Mouse (Mus musculus): Measurements from ENCODE around the gene Rapgef4. TPM values are rescaled to one million over a fixed set of nuclear protein-coding genes. Genes with fewer than 3 reads are reported as not detected.

The Rapgef4 gene
- polyA plus RNA-seq, 1 experiment: 0.08 TPM

- no peak overlapping the region for H3ac ChIP-seq (ENCODE audit: control insufficient read depth, insufficient read length, low read depth)
- no peak overlapping the region for H3K4me3 ChIP-seq (ENCODE audit: insufficient read depth, poor library complexity, severe bottlenecking)
- no peaks in the 10 kb centered on the region for H3K79me2 ChIP-seq (ENCODE audit: control insufficient read depth, insufficient read depth)
- no peaks in the 10 kb centered on the region for H3K79me3 ChIP-seq (ENCODE audit: low read depth)
- TF ChIP-seq CTCF (IDR thresholded peaks at IDR 0.05; ENCODE audit: control insufficient read depth, insufficient read depth, insufficient read length): no peak
- no peak for TF ChIP-seq USF1 (IDR thresholded peaks at IDR 0.05; ENCODE audit: low read depth)
- TF ChIP-seq MYOG (IDR thresholded peaks at IDR 0.05; ENCODE audit: control insufficient read depth, extremely low read depth, insufficient read length): no peak
- no peak for TF ChIP-seq CEBPB (IDR thresholded peaks at IDR 0.05; ENCODE audit: low read depth)
- no peak for TF ChIP-seq FOSL1 (IDR thresholded peaks at IDR 0.05; ENCODE audit: insufficient read depth, low read length, poor library complexity, severe bottlenecking)
- H3K27me3 ChIP-seq (ENCODE audit: control insufficient read depth, insufficient read depth, insufficient read length): no peaks in the 10 kb centered on the region
- H3K36me3 ChIP-seq (ENCODE audit: control insufficient read depth, insufficient read depth): no peaks in the 10 kb centered on the region
These were observed 98.1 kb downstream of the Rapgef4 start for GRCm38 (mm10) chr2:72079110-72079509.

- no peaks in the 10 kb centered on the region for H3K36me3 ChIP-seq (ENCODE audit: control insufficient read depth, insufficient read depth)
- no peak overlapping the region for H3ac ChIP-seq (ENCODE audit: control insufficient read depth, insufficient read length, low read depth)
- no peak for TF ChIP-seq FOSL1 (IDR thresholded peaks at IDR 0.05; ENCODE audit: insufficient read depth, low read length, poor library complexity, severe bottlenecking)
- TF ChIP-seq MYOG (IDR thresholded peaks at IDR 0.05; ENCODE audit: control insufficient read depth, extremely low read depth, insufficient read length): no peak
- TF ChIP-seq CEBPB (IDR thresholded peaks at IDR 0.05; ENCODE audit: low read depth): no peak
- no peak for TF ChIP-seq USF1 (IDR thresholded peaks at IDR 0.05; ENCODE audit: low read depth)
- TF ChIP-seq MYOD1 (IDR thresholded peaks at IDR 0.05; ENCODE audit: control insufficient read depth, insufficient read length, low read depth): no peak
- no peak for TF ChIP-seq MAX (IDR thresholded peaks at IDR 0.05)
- TF ChIP-seq CTCF (IDR thresholded peaks at IDR 0.05; ENCODE audit: control insufficient read depth, insufficient read depth, insufficient read length): no peak
- no peaks in the 10 kb centered on the region for H3K79me2 ChIP-seq (ENCODE audit: control insufficient read depth, insufficient read depth)
- no peak overlapping the region for H3K4me3 ChIP-seq (ENCODE audit: insufficient read depth, poor library complexity, severe bottlenecking)
- H3K79me3 ChIP-seq (ENCODE audit: low read depth): no peaks in the 10 kb centered on the region
- no peaks in the 10 kb centered on the region for H3K27me3 ChIP-seq (ENCODE audit: control insufficient read depth, insufficient read depth, insufficient read length)
These were observed 101.8 kb downstream of the Rapgef4 start for GRCm38 (mm10) chr2:72082846-72083245.

GRCm38 (mm10) chr2:72088886-72089285 is 107.8 kb downstream of the Rapgef4 start:
- Histone ChIP-seq H3K27me3 (ENCODE audit: control insufficient read depth, insufficient read depth, insufficient read length) (no peaks in the 10 kb centered on the region), H3ac (ENCODE audit: control insufficient read depth, insufficient read length, low read depth) (no peak overlapping the region), H3K36me3 (ENCODE audit: control insufficient read depth, insufficient read depth) (no peaks in the 10 kb centered on the region), H3K79me2 (ENCODE audit: control insufficient read depth, insufficient read depth) (no peaks in the 10 kb centered on the region), H3K79me3 (ENCODE audit: low read depth) (no peaks in the 10 kb centered on the region), H3K4me3 (ENCODE audit: insufficient read depth, poor library complexity, severe bottlenecking) (no peak overlapping the region)
- TF ChIP-seq FOSL1 (IDR thresholded peaks at IDR 0.05; ENCODE audit: insufficient read depth, low read length, poor library complexity, severe bottlenecking): no peak
- no peak for TF ChIP-seq MYOD1 (IDR thresholded peaks at IDR 0.05; ENCODE audit: control insufficient read depth, insufficient read length, low read depth)
- no peak for TF ChIP-seq CTCF (IDR thresholded peaks at IDR 0.05; ENCODE audit: control insufficient read depth, insufficient read depth, insufficient read length)

GRCm38 (mm10) chr2:72090061-72090460 is 109.0 kb downstream of the Rapgef4 start:
- Histone ChIP-seq H3ac (ENCODE audit: control insufficient read depth, insufficient read length, low read depth) (no peak overlapping the region), H3K79me3 (ENCODE audit: low read depth) (no peaks in the 10 kb centered on the region), H3K4me3 (ENCODE audit: insufficient read depth, poor library complexity, severe bottlenecking) (no peak overlapping the region), H3K36me3 (ENCODE audit: control insufficient read depth, insufficient read depth) (no peaks in the 10 kb centered on the region), H3K79me2 (ENCODE audit: control insufficient read depth, insufficient read depth) (no peaks in the 10 kb centered on the region), H3K27me3 (ENCODE audit: control insufficient read depth, insufficient read depth, insufficient read length) (no peaks in the 10 kb centered on the region)
- no peak for TF ChIP-seq FOSL1 (IDR thresholded peaks at IDR 0.05; ENCODE audit: insufficient read depth, low read length, poor library complexity, severe bottlenecking)
- no peak for TF ChIP-seq USF1 (IDR thresholded peaks at IDR 0.05; ENCODE audit: low read depth)
- TF ChIP-seq MYOD1 (IDR thresholded peaks at IDR 0.05; ENCODE audit: control insufficient read depth, insufficient read length, low read depth): no peak
- TF ChIP-seq CEBPB (IDR thresholded peaks at IDR 0.05; ENCODE audit: low read depth): no peak
- TF ChIP-seq MYOG (IDR thresholded peaks at IDR 0.05; ENCODE audit: control insufficient read depth, extremely low read depth, insufficient read length): no peak
- TF ChIP-seq CTCF (IDR thresholded peaks at IDR 0.05; ENCODE audit: control insufficient read depth, insufficient read depth, insufficient read length): no peak
- no peak for TF ChIP-seq MAX (IDR thresholded peaks at IDR 0.05)

- Histone ChIP-seq H3K27me3 (ENCODE audit: control insufficient read depth, insufficient read depth, insufficient read length) (no peaks in the 10 kb centered on the region), H3K79me3 (ENCODE audit: low read depth) (no peaks in the 10 kb centered on the region), H3ac (ENCODE audit: control insufficient read depth, insufficient read length, low read depth) (no peak overlapping the region), H3K4me3 (ENCODE audit: insufficient read depth, poor library complexity, severe bottlenecking) (no peak overlapping the region), H3K36me3 (ENCODE audit: control insufficient read depth, insufficient read depth) (no peaks in the 10 kb centered on the region), H3K79me2 (ENCODE audit: control insufficient read depth, insufficient read depth) (no peaks in the 10 kb centered on the region)
- TF ChIP-seq CTCF (IDR thresholded peaks at IDR 0.05; ENCODE audit: control insufficient read depth, insufficient read depth, insufficient read length) (no peak), MYOD1 (IDR thresholded peaks at IDR 0.05; ENCODE audit: control insufficient read depth, insufficient read length, low read depth) (no peak), FOSL1 (IDR thresholded peaks at IDR 0.05; ENCODE audit: insufficient read depth, low read length, poor library complexity, severe bottlenecking) (no peak), MAX (IDR thresholded peaks at IDR 0.05) (no peak), USF1 (IDR thresholded peaks at IDR 0.05; ENCODE audit: low read depth) (no peak), CEBPB (IDR thresholded peaks at IDR 0.05; ENCODE audit: low read depth) (no peak), MYOG (IDR thresholded peaks at IDR 0.05; ENCODE audit: control insufficient read depth, extremely low read depth, insufficient read length) (no peak)
These were observed 111.0 kb downstream of the Rapgef4 start for GRCm38 (mm10) chr2:72092046-72092445.

GRCm38 (mm10) chr2:72093402-72094037 is 112.5 kb downstream of the Rapgef4 start:
- no peaks in the 10 kb centered on the region for H3K27me3 ChIP-seq (ENCODE audit: control insufficient read depth, insufficient read depth, insufficient read length)
- H3K4me3 ChIP-seq (ENCODE audit: insufficient read depth, poor library complexity, severe bottlenecking): no peak overlapping the region
- H3K36me3 ChIP-seq (ENCODE audit: control insufficient read depth, insufficient read depth): no peaks in the 10 kb centered on the region
- no peak overlapping the region for H3ac ChIP-seq (ENCODE audit: control insufficient read depth, insufficient read length, low read depth)
- TF ChIP-seq CEBPB (IDR thresholded peaks at IDR 0.05; ENCODE audit: low read depth) (no peak), MAX (IDR thresholded peaks at IDR 0.05) (no peak), MYOD1 (IDR thresholded peaks at IDR 0.05; ENCODE audit: control insufficient read depth, insufficient read length, low read depth) (no peak), CTCF (IDR thresholded peaks at IDR 0.05; ENCODE audit: control insufficient read depth, insufficient read depth, insufficient read length) (no peak), MYOG (IDR thresholded peaks at IDR 0.05; ENCODE audit: control insufficient read depth, extremely low read depth, insufficient read length) (no peak), FOSL1 (IDR thresholded peaks at IDR 0.05; ENCODE audit: insufficient read depth, low read length, poor library complexity, severe bottlenecking) (no peak), USF1 (IDR thresholded peaks at IDR 0.05; ENCODE audit: low read depth) (no peak)
- no peaks in the 10 kb centered on the region for H3K79me3 ChIP-seq (ENCODE audit: low read depth)
- H3K79me2 ChIP-seq (ENCODE audit: control insufficient read depth, insufficient read depth): no peaks in the 10 kb centered on the region
